Mouse (Mus musculus): ENCODE measurements at regions not wholly inside any gene's neighbourhood (a gene's known extent, or its start where the extent isn't known, plus 50 kb on each side); places are given as distances from the start of the nearest gene placed in this dataset.
A peak's percentile ranks its signal among the peaks of the same experiment; 100 is the strongest.

DNA sequence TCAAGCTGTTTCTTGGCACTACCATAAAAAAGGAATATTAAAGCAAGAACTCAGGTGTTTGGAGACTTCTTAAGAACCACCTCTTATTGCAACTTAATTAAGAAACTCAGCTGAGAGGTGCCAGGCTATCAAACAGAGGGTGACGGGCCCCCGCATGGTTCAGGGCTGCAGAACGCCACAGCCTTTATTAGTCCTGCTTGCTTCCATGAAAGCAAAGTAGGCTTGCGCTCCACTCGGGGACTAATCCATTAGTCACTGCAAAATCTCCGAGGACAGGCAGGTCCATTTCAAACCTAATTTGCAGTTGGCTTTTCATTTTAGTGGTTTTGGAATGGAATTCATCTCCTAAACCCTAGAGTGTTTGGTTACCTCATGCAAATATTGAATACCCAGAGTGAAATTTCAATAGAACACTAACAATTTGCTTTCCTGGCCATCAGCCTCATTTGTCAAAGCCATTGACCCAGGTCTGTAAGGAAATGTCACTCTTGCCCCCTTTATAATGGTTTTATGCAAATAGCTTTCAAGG, 267.7 kb upstream of the Sulf2 start:
- Histone ChIP-seq H3K9ac (ENCODE audit: insufficient read depth, low read depth, low read length, poor library complexity, severe bottlenecking) (no peak overlapping the region), H3K9me3 (ENCODE audit: control insufficient read depth, insufficient read depth, low read depth, low read length) (no peaks in the 10 kb centered on the region), H3K36me3 (ENCODE audit: control insufficient read depth, insufficient read depth, low read length, poor library complexity, severe bottlenecking) (no peaks in the 10 kb centered on the region), H3K4me3 (ENCODE audit: insufficient read depth in 1 of 2, low read depth in 1 of 2, low read length in 2 of 2, poor library complexity in 1 of 2, severe bottlenecking in 1 of 2) (no peak overlapping the region), H3K27ac (ENCODE audit: insufficient read depth, low read depth, low read length, poor library complexity, severe bottlenecking) (no peak overlapping the region), H3K4me1 (ENCODE audit: control insufficient read depth in 2 of 2, insufficient read depth in 2 of 2, low read length in 2 of 2, poor library complexity in 1 of 2) (peaks cover 5 to 19% of the 10 kb centered on the region in 2 experiments; a peak in 3 of 4 replicates)
- in situ Hi-C loops (cut with MboI; ENCODE audit: low sequenced_read_pairs in 2 of 2, unreplicated experiment in 2 of 2) = no loop called here
- TF ChIP-seq CHD2 (IDR thresholded peaks at IDR 0.05; ENCODE audit: low read depth, low read length) (no peak), ZC3H11A (IDR thresholded peaks at IDR 0.05; ENCODE audit: borderline replicate concordance, low read depth, low read length) (no peak), HCFC1 (IDR thresholded peaks at IDR 0.05; ENCODE audit: borderline replicate concordance, insufficient read depth, low read length) (no peak), MAFK (IDR thresholded peaks at IDR 0.05; ENCODE audit: insufficient read depth, low read depth, low read length) (no peak), ZNF384 (IDR thresholded peaks at IDR 0.05; ENCODE audit: low read depth, low read length) (no peak)
- no peak for DNase-seq (ENCODE audit: low read depth, low spot score)

- in situ Hi-C loops (cut with MboI; ENCODE audit: low sequenced_read_pairs in 2 of 2, unreplicated experiment in 2 of 2) = no loop called here
- no peak overlapping the region for H3K27ac ChIP-seq (ENCODE audit: insufficient read depth, low read depth, low read length, poor library complexity, severe bottlenecking)
- TF ChIP-seq HCFC1 (IDR thresholded peaks at IDR 0.05; ENCODE audit: borderline replicate concordance, insufficient read depth, low read length) = no peak
- no peak for TF ChIP-seq MAFK (IDR thresholded peaks at IDR 0.05; ENCODE audit: insufficient read depth, low read depth, low read length)
- TF ChIP-seq ZC3H11A (IDR thresholded peaks at IDR 0.05; ENCODE audit: borderline replicate concordance, low read depth, low read length) = no peak
- no peak for TF ChIP-seq ZNF384 (IDR thresholded peaks at IDR 0.05; ENCODE audit: low read depth, low read length)
- TF ChIP-seq CHD2 (IDR thresholded peaks at IDR 0.05; ENCODE audit: low read depth, low read length) = no peak
Observed at GRCm38 (mm10) chr2:166420275-166420674, 264.8 kb upstream of the Sulf2 start.

DNA sequence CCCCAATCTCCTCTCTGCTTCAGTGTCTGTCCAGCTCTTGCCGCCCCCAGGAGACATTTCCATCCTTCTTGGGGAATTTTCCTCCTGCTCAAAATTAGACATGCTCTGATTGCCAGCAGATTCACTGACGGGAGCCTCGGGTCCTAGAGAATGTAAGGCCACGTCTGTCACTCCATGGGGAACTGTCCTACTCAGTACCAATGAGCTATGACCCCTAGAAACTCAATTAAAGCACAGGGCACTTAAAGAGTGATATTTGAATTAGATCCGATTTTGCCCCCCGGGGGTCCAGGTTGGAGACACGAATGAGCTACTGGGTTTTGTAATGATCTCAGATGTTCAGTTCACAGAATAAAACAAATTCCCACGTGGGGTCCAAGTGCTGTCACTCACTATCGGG, 263.8 kb upstream of the Sulf2 start:
- H3K36me3 ChIP-seq (ENCODE audit: control insufficient read depth, insufficient read depth, low read length, poor library complexity, severe bottlenecking) = no peaks in the 10 kb centered on the region
- no peak overlapping the region for H3K9ac ChIP-seq (ENCODE audit: insufficient read depth, low read depth, low read length, poor library complexity, severe bottlenecking)
- no peak for TF ChIP-seq ZNF384 (IDR thresholded peaks at IDR 0.05; ENCODE audit: low read depth, low read length)
- no peak for TF ChIP-seq ZC3H11A (IDR thresholded peaks at IDR 0.05; ENCODE audit: borderline replicate concordance, low read depth, low read length)
- DNase-seq (ENCODE audit: low read depth, low spot score) = no peak
- no peak overlapping the region for H3K4me3 ChIP-seq (ENCODE audit: insufficient read depth in 1 of 2, low read depth in 1 of 2, low read length in 2 of 2, poor library complexity in 1 of 2, severe bottlenecking in 1 of 2)
- peaks cover 9 to 41% of the 10 kb centered on the region in 2 experiments for H3K4me1 ChIP-seq (ENCODE audit: control insufficient read depth in 2 of 2, insufficient read depth in 2 of 2, low read length in 2 of 2, poor library complexity in 1 of 2)
- H3K9me3 ChIP-seq (ENCODE audit: control insufficient read depth, insufficient read depth, low read depth, low read length) = no peaks in the 10 kb centered on the region
- in situ Hi-C loops (cut with MboI; ENCODE audit: low sequenced_read_pairs in 2 of 2, unreplicated experiment in 2 of 2) = no loop called here
- H3K27ac ChIP-seq (ENCODE audit: insufficient read depth, low read depth, low read length, poor library complexity, severe bottlenecking) = peak overlapping the region; percentile 44; the same call in 1 of the 2 replicates

More at GRCm38 (mm10) chr2:166420275-166420674, 264.8 kb upstream of the Sulf2 start:
- no peak for DNase-seq (ENCODE audit: low read depth, low spot score)
- Histone ChIP-seq H3K4me3 (ENCODE audit: insufficient read depth in 1 of 2, low read depth in 1 of 2, low read length in 2 of 2, poor library complexity in 1 of 2, severe bottlenecking in 1 of 2) (no peak overlapping the region), H3K9me3 (ENCODE audit: control insufficient read depth, insufficient read depth, low read depth, low read length) (no peaks in the 10 kb centered on the region), H3K9ac (ENCODE audit: insufficient read depth, low read depth, low read length, poor library complexity, severe bottlenecking) (no peak overlapping the region), H3K36me3 (ENCODE audit: control insufficient read depth, insufficient read depth, low read length, poor library complexity, severe bottlenecking) (no peaks in the 10 kb centered on the region), H3K4me1 (ENCODE audit: control insufficient read depth in 2 of 2, insufficient read depth in 2 of 2, low read length in 2 of 2, poor library complexity in 1 of 2) (peaks cover 9 to 40% of the 10 kb centered on the region in 2 experiments)

DNA sequence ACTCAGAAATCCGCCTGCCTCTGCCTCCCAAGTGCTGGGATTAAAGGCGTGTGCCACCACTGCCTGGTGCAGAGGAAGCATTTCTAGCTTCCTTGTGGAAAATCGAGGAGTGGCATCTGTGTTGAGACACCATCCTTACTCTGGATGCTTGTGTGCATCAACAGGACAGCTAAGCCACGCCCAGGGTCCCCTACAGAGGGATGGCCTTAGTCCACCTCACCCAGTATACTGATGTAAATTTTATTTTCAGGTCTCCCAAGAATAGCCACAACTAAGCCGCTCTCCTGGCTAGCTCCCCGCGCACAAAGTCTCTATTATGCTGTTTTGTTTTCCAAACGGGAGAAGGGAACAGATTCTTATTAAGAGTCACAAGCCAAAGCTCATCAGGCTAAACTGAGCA, 262.8 kb upstream of the Sulf2 start:
- no peaks in the 10 kb centered on the region for H3K36me3 ChIP-seq (ENCODE audit: control insufficient read depth, insufficient read depth, low read length, poor library complexity, severe bottlenecking)
- no peaks in the 10 kb centered on the region for H3K9me3 ChIP-seq (ENCODE audit: control insufficient read depth, insufficient read depth, low read depth, low read length)
- in situ Hi-C loops (cut with MboI; ENCODE audit: low sequenced_read_pairs in 2 of 2, unreplicated experiment in 2 of 2) = no loop called here
- peak; percentile 54 for DNase-seq (ENCODE audit: low read depth, low spot score)
- H3K9ac ChIP-seq (ENCODE audit: insufficient read depth, low read depth, low read length, poor library complexity, severe bottlenecking) = 0 out of 2 replicates have a peak overlapping the region, but pooled peaks have one; percentile 8
- H3K4me1 ChIP-seq (ENCODE audit: control insufficient read depth in 2 of 2, insufficient read depth in 2 of 2, low read length in 2 of 2, poor library complexity in 1 of 2) = peaks cover 9 to 41% of the 10 kb centered on the region in 2 experiments
- TF ChIP-seq ZNF384 (IDR thresholded peaks at IDR 0.05; ENCODE audit: low read depth, low read length) (no peak), HCFC1 (IDR thresholded peaks at IDR 0.05; ENCODE audit: borderline replicate concordance, insufficient read depth, low read length) (no peak), MAFK (IDR thresholded peaks at IDR 0.05; ENCODE audit: insufficient read depth, low read depth, low read length) (no peak), CHD2 (IDR thresholded peaks at IDR 0.05; ENCODE audit: low read depth, low read length) (no peak), ZC3H11A (IDR thresholded peaks at IDR 0.05; ENCODE audit: borderline replicate concordance, low read depth, low read length) (no peak)
- H3K4me3 ChIP-seq (ENCODE audit: insufficient read depth in 1 of 2, low read depth in 1 of 2, low read length in 2 of 2, poor library complexity in 1 of 2, severe bottlenecking in 1 of 2) = no peak overlapping the region
- peak overlapping the region; percentile 44; the same call in 1 of the 2 replicates for H3K27ac ChIP-seq (ENCODE audit: insufficient read depth, low read depth, low read length, poor library complexity, severe bottlenecking)

- Histone ChIP-seq H3K36me3 (ENCODE audit: control insufficient read depth, insufficient read depth, low read length, poor library complexity, severe bottlenecking) (no peaks in the 10 kb centered on the region), H3K27ac (ENCODE audit: insufficient read depth, low read depth, low read length, poor library complexity, severe bottlenecking) (peak overlapping the region; percentile 44; the same call in 1 of the 2 replicates), H3K4me1 (ENCODE audit: control insufficient read depth in 2 of 2, insufficient read depth in 2 of 2, low read length in 2 of 2, poor library complexity in 1 of 2) (peaks cover 9 to 41% of the 10 kb centered on the region in 2 experiments), H3K4me3 (ENCODE audit: insufficient read depth in 1 of 2, low read depth in 1 of 2, low read length in 2 of 2, poor library complexity in 1 of 2, severe bottlenecking in 1 of 2) (no peak overlapping the region), H3K9me3 (ENCODE audit: control insufficient read depth, insufficient read depth, low read depth, low read length) (no peaks in the 10 kb centered on the region), H3K9ac (ENCODE audit: insufficient read depth, low read depth, low read length, poor library complexity, severe bottlenecking) (no peak overlapping the region)
- no peak for DNase-seq (ENCODE audit: low read depth, low spot score)
- TF ChIP-seq HCFC1 (IDR thresholded peaks at IDR 0.05; ENCODE audit: borderline replicate concordance, insufficient read depth, low read length) (no peak), MAFK (IDR thresholded peaks at IDR 0.05; ENCODE audit: insufficient read depth, low read depth, low read length) (no peak), CHD2 (IDR thresholded peaks at IDR 0.05; ENCODE audit: low read depth, low read length) (no peak), ZNF384 (IDR thresholded peaks at IDR 0.05; ENCODE audit: low read depth, low read length) (no peak), ZC3H11A (IDR thresholded peaks at IDR 0.05; ENCODE audit: borderline replicate concordance, low read depth, low read length) (no peak)
- in situ Hi-C loops (cut with MboI; ENCODE audit: low sequenced_read_pairs in 2 of 2, unreplicated experiment in 2 of 2) = no loop called here
Observed at GRCm38 (mm10) chr2:166417628-166418027, 262.2 kb upstream of the Sulf2 start.
